Mouse (Mus musculus) liver, embryonic 16.5 days (tissue): ENCODE results near the gene Carnmt1. TPM values are rescaled to one million over a fixed set of nuclear protein-coding genes. Genes with fewer than 3 reads are reported as not detected.

Source experiments
- ATAC-seq: fragments of 200-750 bp; cut with Nextera tagmentation; 2 replicates; pipeline ENCODE4 v1.8.0; 2017; ENCODE audit warnings: low read depth, mild to moderate bottlenecking, moderate number of reproducible peaks, moderate library complexity
- H3K27ac ChIP-seq: fragments of 300-500 bp; sonication (generic); 2 replicates; pipeline ENCODE4 v1.5.1; 2014; ENCODE audit warnings: mild to moderate bottlenecking, low read length
- H3K27me3 ChIP-seq: fragments of 300-500 bp; sonication (generic); 2 replicates; pipeline ENCODE4 v1.6.1; 2014; ENCODE audit warnings: low read depth, low read length, mixed read lengths; ENCODE audit not compliant: control insufficient read depth, insufficient read depth
- H3K36me3 ChIP-seq: fragments of 300-500 bp; sonication (generic); 2 replicates; pipeline ENCODE4 v1.6.1; 2014; ENCODE audit warnings: mild to moderate bottlenecking; ENCODE audit not compliant: control insufficient read depth, insufficient read depth
- H3K4me1 ChIP-seq: fragments of 300-500 bp; sonication (generic); 2 replicates; pipeline ENCODE4 v1.6.1; 2014; ENCODE audit warnings: low read depth, low read length, mixed read lengths; ENCODE audit not compliant: control insufficient read depth
- H3K4me2 ChIP-seq: fragments of 300-500 bp; sonication (generic); 2 replicates; pipeline ENCODE4 v1.6.1; 2014; ENCODE audit warnings: low read depth, low read length, mixed read lengths
- H3K4me3 ChIP-seq: fragments of 300-500 bp; sonication (generic); 2 replicates; pipeline ENCODE4 v1.5.1; 2014; ENCODE audit warnings: low read depth, mild to moderate bottlenecking, low read length
- H3K9ac ChIP-seq: fragments of 300-500 bp; sonication (generic); 2 replicates; pipeline ENCODE4 v1.6.1; 2014; ENCODE audit warnings: low read depth, low read length
- H3K9me3 ChIP-seq: fragments of 300-500 bp; sonication (generic); replicated peaks from 2 replicates; pipeline ENCODE4 v1.6.1; 2016; ENCODE audit warnings: low read length; ENCODE audit not compliant: control insufficient read depth
- WGBS: fragments of 180-500 bp; shearing (Covaris S2); extraction: QIAGEN DNeasy Blood & Tissue Kit; methylation state at CpG from one replicate; pipeline ENCODE4 v1.1.7; 2014; ENCODE audit not compliant: insufficient replicate concordance; 5-methylcytosine and 5-hydroxymethylcytosine counted together
- polyA plus RNA-seq: library from polyadenylated mRNA; unstranded; fragments of >200 nt; fragmentation: Nextera tagmentation; extraction: Ambion mirVana; gene quantifications from 2 replicates; pipeline ENCODE4 v1.2.1, GENCODE M21; 2015

Gene Carnmt1
- polyA plus RNA-seq, 1 experiment from 2014 or later: 12.6 TPM

GRCm38 (mm10) chr19:18687556-18687955, 17.0 kb downstream of the Carnmt1 start:
- no peak overlapping the region for H3K27ac ChIP-seq
- no peaks in the 10 kb centered on the region for H3K9me3 ChIP-seq
- H3K4me3 ChIP-seq: no peak overlapping the region
- ATAC-seq: no peak
- no peak overlapping the region for H3K9ac ChIP-seq
- WGBS: 61% methylated on average over 3 of the region's 3 CpGs
- H3K36me3 ChIP-seq: no peaks in the 10 kb centered on the region
- peaks cover 14% of the 10 kb centered on the region for H3K4me1 ChIP-seq
- no peak overlapping the region for H3K4me2 ChIP-seq
- no peaks in the 10 kb centered on the region for H3K27me3 ChIP-seq

GRCm38 (mm10) chr19:18692176-18692575, 21.6 kb downstream of the Carnmt1 start:
- Histone ChIP-seq H3K4me2 (peak overlapping the region; percentile 56), H3K4me3 (no peak overlapping the region), H3K9me3 (no peaks in the 10 kb centered on the region), H3K27ac (peak overlapping the region; percentile 94), H3K4me1 (peaks cover 39% of the 10 kb centered on the region), H3K9ac (peak overlapping the region; percentile 47; the same call in 1 of the 2 replicates), H3K36me3 (no peaks in the 10 kb centered on the region), H3K27me3 (no peaks in the 10 kb centered on the region)
- 14% methylated on average over 3 of the region's 3 CpGs for WGBS
- peak; percentile 92 for ATAC-seq

- no peaks in the 10 kb centered on the region for H3K36me3 ChIP-seq
- peak; percentile 69 for ATAC-seq
- H3K27me3 ChIP-seq: no peaks in the 10 kb centered on the region
- H3K4me1 ChIP-seq: peaks cover 39% of the 10 kb centered on the region
- no peak overlapping the region for H3K4me3 ChIP-seq
- WGBS: 71% methylated on average over 2 of the region's 2 CpGs
- peak overlapping the region; percentile 94 for H3K27ac ChIP-seq
- H3K9ac ChIP-seq: peak overlapping the region; percentile 47; the same call in 1 of the 2 replicates
- H3K9me3 ChIP-seq: no peaks in the 10 kb centered on the region
- H3K4me2 ChIP-seq: peak overlapping the region; percentile 56
Observed at GRCm38 (mm10) chr19:18692768-18693167, 22.2 kb downstream of the Carnmt1 start.

GRCm38 (mm10) chr19:18695116-18695515, 24.6 kb downstream of the Carnmt1 start:
- ATAC-seq: peak; percentile 57
- H3K4me1 ChIP-seq: peaks cover 39% of the 10 kb centered on the region
- H3K4me3 ChIP-seq: no peak overlapping the region
- no peak overlapping the region for H3K4me2 ChIP-seq
- H3K27ac ChIP-seq: peak overlapping the region; percentile 75
- H3K9ac ChIP-seq: no peak overlapping the region
- H3K9me3 ChIP-seq: no peaks in the 10 kb centered on the region
- no peaks in the 10 kb centered on the region for H3K27me3 ChIP-seq
- no peaks in the 10 kb centered on the region for H3K36me3 ChIP-seq
- WGBS: 66% methylated on average over 3 of the region's 3 CpGs

GRCm38 (mm10) chr19:18695552-18695951, 25.0 kb downstream of the Carnmt1 start:
- WGBS: 31% methylated on average over 1 of the region's 1 CpGs
- Histone ChIP-seq H3K4me3 (no peak overlapping the region), H3K4me2 (peak overlapping the region; percentile 41; the same call in 1 of the 2 replicates), H3K9me3 (no peaks in the 10 kb centered on the region), H3K27ac (peak overlapping the region; percentile 77), H3K27me3 (no peaks in the 10 kb centered on the region), H3K9ac (peak overlapping the region; percentile 28; the same call in 1 of the 2 replicates), H3K36me3 (no peaks in the 10 kb centered on the region), H3K4me1 (peaks cover 39% of the 10 kb centered on the region)
- peak; percentile 80 for ATAC-seq

GRCm38 (mm10) chr19:18708101-18708500, 37.5 kb downstream of the Carnmt1 start:
- no peak for ATAC-seq
- H3K9me3 ChIP-seq: no peaks in the 10 kb centered on the region

GRCm38 (mm10) chr19:18710903-18711302, 40.3 kb downstream of the Carnmt1 start:
- H3K9ac ChIP-seq: no peak overlapping the region
- WGBS: 77% methylated on average over 6 of the region's 6 CpGs
- H3K27me3 ChIP-seq: no peaks in the 10 kb centered on the region
- H3K4me2 ChIP-seq: no peak overlapping the region
- H3K36me3 ChIP-seq: no peaks in the 10 kb centered on the region
- H3K4me1 ChIP-seq: peaks cover 26% of the 10 kb centered on the region
- ATAC-seq: no peak
- no peak overlapping the region for H3K27ac ChIP-seq
- no peaks in the 10 kb centered on the region for H3K9me3 ChIP-seq
- H3K4me3 ChIP-seq: no peak overlapping the region

More at GRCm38 (mm10) chr19:18708101-18708500, 37.5 kb downstream of the Carnmt1 start:
- H3K27me3 ChIP-seq: no peaks in the 10 kb centered on the region
- no peak overlapping the region for H3K4me3 ChIP-seq
- no peak overlapping the region for H3K27ac ChIP-seq
- no peaks in the 10 kb centered on the region for H3K36me3 ChIP-seq
- no peak overlapping the region for H3K4me2 ChIP-seq
- H3K4me1 ChIP-seq: peaks cover 10% of the 10 kb centered on the region
- H3K9ac ChIP-seq: no peak overlapping the region

- no peaks in the 10 kb centered on the region for H3K36me3 ChIP-seq
- H3K4me1 ChIP-seq: peaks cover 26% of the 10 kb centered on the region
- H3K9me3 ChIP-seq: no peaks in the 10 kb centered on the region
- no peak overlapping the region for H3K4me3 ChIP-seq
- no peak overlapping the region for H3K9ac ChIP-seq
- no peaks in the 10 kb centered on the region for H3K27me3 ChIP-seq
- H3K27ac ChIP-seq: peak overlapping the region; percentile 99
- ATAC-seq: no peak
- WGBS: 72% methylated on average over 9 of the region's 9 CpGs
- H3K4me2 ChIP-seq: peak overlapping the region; percentile 78
Observed at GRCm38 (mm10) chr19:18711589-18711988, 41.0 kb downstream of the Carnmt1 start.

- WGBS: 24% methylated on average over 16 of the region's 16 CpGs
- peak overlapping the region; percentile 99 for H3K27ac ChIP-seq
- ATAC-seq: no peak
Observed at GRCm38 (mm10) chr19:18712153-18712865, 41.7 kb downstream of the Carnmt1 start.

More at GRCm38 (mm10) chr19:18712153-18712865, 41.7 kb downstream of the Carnmt1 start:
- H3K36me3 ChIP-seq: peaks cover 1% of the 10 kb centered on the region; the same call in 1 of the 2 replicates
- H3K4me1 ChIP-seq: peaks cover 26% of the 10 kb centered on the region
- no peaks in the 10 kb centered on the region for H3K9me3 ChIP-seq
- peak overlapping the region; percentile 78 for H3K4me2 ChIP-seq
- H3K9ac ChIP-seq: peak overlapping the region; percentile 85
- no peaks in the 10 kb centered on the region for H3K27me3 ChIP-seq
- H3K4me3 ChIP-seq: peak overlapping the region; percentile 99
